Mouse (Mus musculus) testis, adult 2 months (tissue): ENCODE measurements at regions not wholly inside any gene's neighbourhood (a gene's known extent, or its start where the extent isn't known, plus 50 kb on each side); places are given as distances from the start of the nearest gene placed in this dataset.

Experiments
- H3K27ac ChIP-seq: fragments of 200-500 bp; 2 replicates; pipeline ENCODE4 v1.5.1; 2012; ENCODE audit warnings: low read depth, low read length; ENCODE audit not compliant: control insufficient read depth, insufficient read depth
- H3K27me3 ChIP-seq: fragments of 200-500 bp; 2 replicates; pipeline ENCODE4 v1.6.1; 2012; ENCODE audit warnings: mild to moderate bottlenecking, low read length, moderate library complexity; ENCODE audit not compliant: control insufficient read depth, insufficient read depth
- H3K36me3 ChIP-seq: fragments of 200-500 bp; 2 replicates; pipeline ENCODE4 v1.6.1; 2012; ENCODE audit warnings: mild to moderate bottlenecking, low read length; ENCODE audit not compliant: control insufficient read depth, insufficient read depth
- H3K4me1 ChIP-seq: fragments of 200-500 bp; 2 replicates; pipeline ENCODE4 v1.6.1; 2012; ENCODE audit warnings: low read length; ENCODE audit not compliant: control insufficient read depth, insufficient read depth
- H3K4me3 ChIP-seq: fragments of 200-500 bp; 2 replicates; pipeline ENCODE4 v1.5.1; 2012; ENCODE audit warnings: low read depth, mild to moderate bottlenecking, low read length, moderate library complexity, mixed read lengths; ENCODE audit not compliant: control insufficient read depth
- CTCF ChIP-seq: fragments of 200-500 bp; IDR thresholded peaks from 2 replicates; pipeline ENCODE4 v1.5.1; 2012; ENCODE audit warnings: low read depth, mild to moderate bottlenecking, inconsistent platforms, low read length, moderate library complexity; ENCODE audit not compliant: control insufficient read depth, insufficient read depth, insufficient replicate concordance
- POLR2A ChIP-seq: fragments of 200-500 bp; IDR thresholded peaks from 2 replicates; pipeline ENCODE4 v1.6.1; 2012; ENCODE audit warnings: low read depth, mild to moderate bottlenecking, inconsistent platforms, low read length, moderate library complexity; ENCODE audit not compliant: control insufficient read depth

GRCm38 (mm10) chr9:67664773-67665172, 94.5 kb upstream of the C2cd4b start:
- no peaks in the 10 kb centered on the region for H3K4me1 ChIP-seq
- no peak for TF ChIP-seq POLR2A
- no peak for TF ChIP-seq CTCF
- no peak overlapping the region for H3K4me3 ChIP-seq
- H3K36me3 ChIP-seq, result no peaks in the 10 kb centered on the region
- H3K27me3 ChIP-seq, result no peaks in the 10 kb centered on the region
- no peak overlapping the region for H3K27ac ChIP-seq

GRCm38 (mm10) chr9:67670261-67671020, 88.8 kb upstream of the C2cd4b start:
- TF ChIP-seq CTCF (no peak), POLR2A (no peak)
- H3K4me1 ChIP-seq, result no peaks in the 10 kb centered on the region
- no peak overlapping the region for H3K27ac ChIP-seq
- H3K36me3 ChIP-seq, result no peaks in the 10 kb centered on the region
- H3K4me3 ChIP-seq, result no peak overlapping the region
- no peaks in the 10 kb centered on the region for H3K27me3 ChIP-seq

DNA sequence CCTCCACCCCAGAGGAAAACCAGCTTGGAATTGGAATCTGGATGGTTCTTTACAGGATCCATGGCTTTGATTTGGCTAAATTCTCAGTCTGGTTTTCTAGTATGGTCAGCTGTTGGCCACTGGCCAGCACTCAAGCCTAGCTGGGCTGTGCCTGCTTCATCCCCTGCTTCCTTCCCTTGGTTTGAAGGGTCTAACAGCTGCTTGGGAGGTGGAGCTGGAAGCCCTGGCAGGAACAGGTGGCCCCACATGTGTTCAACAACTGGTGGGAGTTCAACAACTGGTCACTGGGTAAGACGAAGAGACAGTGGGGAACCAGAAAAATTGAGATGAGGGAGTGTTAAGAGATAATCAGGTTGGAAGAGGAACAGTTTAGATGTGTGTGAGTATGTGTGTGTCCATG, 82.3 kb upstream of the C2cd4b start:
- H3K4me1 ChIP-seq, result no peaks in the 10 kb centered on the region
- H3K36me3 ChIP-seq, result no peaks in the 10 kb centered on the region
- H3K27me3 ChIP-seq, result no peaks in the 10 kb centered on the region
- H3K4me3 ChIP-seq, result no peak overlapping the region
- H3K27ac ChIP-seq, result no peak overlapping the region
- TF ChIP-seq CTCF (no peak), POLR2A (no peak)

GRCm38 (mm10) chr9:67683367-67683766, 75.9 kb upstream of the C2cd4b start:
- H3K27me3 ChIP-seq, result no peaks in the 10 kb centered on the region
- H3K36me3 ChIP-seq, result no peaks in the 10 kb centered on the region
- no peak overlapping the region for H3K27ac ChIP-seq
- H3K4me3 ChIP-seq, result no peak overlapping the region
- TF ChIP-seq CTCF (peak; percentile 23; the same call in 1 of the 2 replicates), POLR2A (no peak)
- no peaks in the 10 kb centered on the region for H3K4me1 ChIP-seq

GRCm38 (mm10) chr9:67692396-67692795, 66.8 kb upstream of the C2cd4b start:
- TF ChIP-seq CTCF, result no peak
- TF ChIP-seq POLR2A, result peak; percentile 16; the same call in 1 of the 2 replicates
- Histone ChIP-seq H3K4me1 (no peaks in the 10 kb centered on the region; the same call in 1 of the 2 replicates), H3K4me3 (no peak overlapping the region), H3K27me3 (no peaks in the 10 kb centered on the region), H3K27ac (no peak overlapping the region), H3K36me3 (no peaks in the 10 kb centered on the region; the same call in 1 of the 2 replicates)

- TF ChIP-seq CTCF (no peak), POLR2A (no peak; the same call in 1 of the 2 replicates)
- H3K27ac ChIP-seq, result no peak overlapping the region
- H3K27me3 ChIP-seq, result no peaks in the 10 kb centered on the region
- no peaks in the 10 kb centered on the region; the same call in 1 of the 2 replicates for H3K4me1 ChIP-seq
- no peaks in the 10 kb centered on the region; the same call in 1 of the 2 replicates for H3K36me3 ChIP-seq
- H3K4me3 ChIP-seq, result peak overlapping the region; percentile 30
These were observed 65.5 kb upstream of the C2cd4b start for GRCm38 (mm10) chr9:67693716-67694115.

DNA sequence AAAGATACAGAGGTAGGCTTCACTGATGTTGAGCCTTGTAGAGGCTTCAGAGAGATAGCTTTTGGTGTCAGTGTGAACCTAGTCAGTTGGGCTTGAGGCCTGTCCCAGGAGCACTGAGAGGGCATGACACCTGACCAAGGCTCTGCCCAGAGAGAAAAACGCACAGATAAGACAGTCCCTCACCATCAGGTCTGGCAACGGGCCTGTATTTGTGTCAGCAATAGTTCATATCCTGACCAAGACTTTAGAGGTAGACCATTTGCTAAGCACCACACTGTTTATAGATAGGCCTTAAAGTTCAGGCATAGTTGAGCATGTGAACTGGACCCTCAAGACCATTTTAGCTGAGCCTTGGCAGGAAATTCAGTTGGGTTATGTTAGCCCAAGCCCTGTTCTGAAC, 60.4 kb upstream of the C2cd4b start:
- no peak overlapping the region for H3K4me3 ChIP-seq
- peaks cover 4% of the 10 kb centered on the region for H3K4me1 ChIP-seq
- peak overlapping the region; percentile 5; the same call in 1 of the 2 replicates for H3K27ac ChIP-seq
- H3K36me3 ChIP-seq, result no peaks in the 10 kb centered on the region; the same call in 1 of the 2 replicates
- no peaks in the 10 kb centered on the region for H3K27me3 ChIP-seq
- TF ChIP-seq CTCF, result no peak
- TF ChIP-seq POLR2A, result no peak
